Mouse (Mus musculus): ENCODE measurements around the gene Tpd52l2.

Tpd52l2 gene

GRCm38 (mm10) chr2:181537444-181538047, 40.6 kb downstream of the Tpd52l2 start:
- no peak for DNase-seq (ENCODE audit: low read depth)

GRCm38 (mm10) chr2:181541761-181542380, 44.9 kb downstream of the Tpd52l2 start:
- DNase-seq (ENCODE audit: low read depth), result no peak

- no peak for DNase-seq (ENCODE audit: low read depth)
Observed at GRCm38 (mm10) chr2:181546142-181546541, 49.2 kb downstream of the Tpd52l2 start.

GRCm38 (mm10) chr2:181548227-181548626, 51.3 kb downstream of the Tpd52l2 start:
- no peak for DNase-seq (ENCODE audit: low read depth)

- no peak for DNase-seq (ENCODE audit: low read depth)
Observed at GRCm38 (mm10) chr2:181548682-181549081, 51.7 kb downstream of the Tpd52l2 start.

GRCm38 (mm10) chr2:181550233-181550632, 53.3 kb downstream of the Tpd52l2 start:
- no peak for DNase-seq (ENCODE audit: low read depth)

DNA sequence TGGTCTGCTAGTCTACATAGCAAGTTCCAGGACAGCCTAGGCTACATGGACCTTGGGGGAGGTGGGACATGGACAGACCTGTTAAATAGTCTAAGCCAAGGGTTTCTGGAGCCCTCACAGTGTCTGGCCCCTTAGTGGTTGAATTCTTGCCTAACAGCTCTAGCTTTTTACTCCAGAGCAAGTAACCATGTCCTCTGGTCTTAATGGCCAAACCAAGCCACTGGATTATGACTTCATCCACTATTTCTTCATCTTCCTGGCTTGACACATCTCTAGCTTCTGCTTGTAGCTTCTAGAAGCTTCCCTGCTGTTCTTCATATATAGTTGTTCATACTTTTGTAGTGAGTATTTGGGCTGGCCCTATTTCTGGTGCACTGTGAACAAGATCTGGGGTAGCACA, 56.8 kb downstream of the Tpd52l2 start:
- DNase-seq (ENCODE audit: low read depth), result no peak

DNA sequence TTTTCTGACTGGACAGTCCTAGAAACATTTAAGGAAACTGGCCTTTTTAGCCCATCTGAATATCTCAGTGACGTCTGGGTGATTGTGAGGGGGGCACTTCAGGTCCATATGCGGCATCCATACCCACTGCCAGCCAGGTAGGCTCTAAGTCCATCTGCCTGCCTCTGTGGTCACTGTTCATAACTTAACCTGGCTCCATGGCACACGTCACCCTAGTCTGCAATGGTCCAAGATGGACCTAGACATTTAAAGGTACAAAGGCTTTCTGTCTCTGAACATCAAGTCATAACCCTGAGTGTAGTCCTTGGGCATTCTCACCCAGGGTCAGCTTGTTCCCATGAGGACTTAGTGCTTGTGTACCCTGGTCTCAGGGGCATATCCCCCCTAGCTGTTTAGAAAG, 70.4 kb downstream of the Tpd52l2 start:
- DNase-seq (ENCODE audit: low read depth), result no peak

All from fibroblast of lung, adult 2 months (primary cell).